Mouse (Mus musculus) kidney, adult 11 months (tissue): Measurements from ENCODE around the gene Cmbl.
"Not testable (repeated sequence)": the region's sequence is repeated elsewhere in the genome, so short reads cannot be mapped to it uniquely, and the experiment has no call there.

Experiments used
- DNase-seq: peaks from one replicate; pipeline ENCODE4 v3.0.0; 2022

The Cmbl gene

DNA sequence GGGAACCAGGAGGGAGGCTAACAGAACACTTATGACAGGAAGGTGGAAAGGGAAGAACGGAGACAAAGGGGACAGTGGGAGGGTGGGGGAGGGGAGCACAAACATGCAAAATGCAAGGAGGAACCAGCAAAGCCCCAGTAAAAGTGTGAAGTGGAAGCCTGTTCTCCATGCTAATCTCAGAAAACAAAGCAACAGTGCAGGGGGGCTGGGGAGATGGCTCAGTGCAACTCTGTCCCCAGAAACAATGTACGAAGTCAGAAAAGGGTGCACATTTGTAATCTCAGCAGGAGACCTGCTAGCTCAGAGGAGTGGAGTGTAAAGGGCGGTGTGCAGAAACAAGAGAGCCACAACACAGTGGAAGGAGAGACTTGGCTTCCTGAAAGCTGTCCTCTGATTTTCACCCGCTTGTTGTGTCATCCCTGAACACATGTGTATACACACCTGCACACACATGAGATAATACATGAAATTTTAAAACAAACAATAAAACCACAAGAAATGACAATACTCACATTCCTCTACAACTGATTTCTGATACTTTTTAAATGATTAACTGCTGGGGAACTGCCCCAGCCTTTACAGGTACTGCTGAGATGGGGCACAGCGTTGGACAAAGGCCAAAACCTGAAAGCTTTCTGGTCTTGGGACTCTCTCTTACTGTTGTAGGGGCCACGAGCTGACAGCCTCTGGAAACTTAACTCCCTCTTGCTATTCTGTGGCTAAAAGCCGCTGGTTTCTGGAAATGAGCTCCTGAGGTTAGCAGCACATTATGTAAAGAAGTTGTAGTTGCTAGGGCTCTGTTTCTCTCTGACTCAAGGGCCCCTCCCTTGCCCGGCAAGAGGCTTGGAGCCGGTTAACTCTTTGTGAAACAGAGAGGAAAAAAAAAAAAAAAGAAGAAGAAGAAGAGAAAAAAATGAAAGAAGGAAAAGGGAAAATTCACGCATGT lies 22.9 kb upstream of the Cmbl start:
- peak; percentile 60 for DNase-seq

DNA sequence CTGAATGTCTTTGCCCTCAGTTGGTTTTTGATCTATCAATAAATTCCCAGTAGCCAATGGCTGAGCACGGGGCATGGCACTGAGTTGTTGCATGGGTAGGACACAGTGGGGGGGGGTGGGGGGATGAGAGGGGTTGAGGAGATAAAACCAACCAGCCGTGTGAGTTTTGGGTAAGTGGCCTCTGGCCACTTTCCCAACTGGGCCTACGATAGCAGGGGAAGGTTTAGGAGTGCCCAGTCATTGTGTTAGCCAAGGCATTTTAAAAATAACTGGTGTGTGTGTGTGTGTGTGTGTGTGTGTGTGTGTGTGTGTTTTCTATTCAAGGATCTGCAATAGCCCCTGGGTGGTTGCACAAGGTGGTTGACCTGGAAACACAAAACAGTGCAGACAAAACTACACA lies 21.9 kb upstream of the Cmbl start:
- DNase-seq, result no peak

DNA sequence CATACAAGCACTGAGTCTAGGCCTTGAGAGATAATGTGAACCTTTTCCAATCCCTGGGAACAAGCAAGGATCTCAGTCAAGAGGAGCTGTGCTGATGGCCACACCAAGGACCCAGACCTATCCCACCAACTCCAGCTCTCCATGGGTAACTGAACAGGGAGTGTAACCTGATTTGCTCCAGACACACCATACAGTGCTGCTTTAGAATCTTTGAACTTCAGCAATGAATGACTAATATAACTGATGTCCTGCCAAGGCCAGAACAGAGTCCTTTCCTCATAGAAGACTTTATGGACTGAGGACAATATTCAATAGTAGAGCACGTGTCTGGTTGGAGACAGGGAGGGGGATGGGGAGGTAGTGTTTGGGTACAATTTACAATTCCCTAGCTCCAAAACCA lies 20.1 kb upstream of the Cmbl start:
- peak; percentile 61 for DNase-seq

DNA sequence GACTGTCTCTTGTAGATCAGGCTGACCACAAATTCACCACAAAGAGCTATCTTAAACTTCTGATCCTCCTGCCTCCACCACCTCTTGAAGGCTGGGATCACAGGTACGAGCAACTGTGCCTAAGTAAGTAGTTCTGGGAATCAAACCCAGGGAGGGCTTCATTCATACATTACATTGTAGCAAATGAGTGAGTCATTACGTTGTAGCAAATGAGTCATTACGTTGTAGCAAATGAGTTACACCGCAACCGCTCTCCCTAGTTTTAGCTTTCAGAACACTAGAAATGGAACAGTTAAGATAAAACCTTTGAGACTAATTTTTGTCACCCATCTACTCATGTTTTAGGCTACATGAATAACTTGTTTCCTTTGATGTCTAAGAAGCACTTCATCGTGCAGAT lies 18.9 kb upstream of the Cmbl start:
- DNase-seq, result no peak

DNA sequence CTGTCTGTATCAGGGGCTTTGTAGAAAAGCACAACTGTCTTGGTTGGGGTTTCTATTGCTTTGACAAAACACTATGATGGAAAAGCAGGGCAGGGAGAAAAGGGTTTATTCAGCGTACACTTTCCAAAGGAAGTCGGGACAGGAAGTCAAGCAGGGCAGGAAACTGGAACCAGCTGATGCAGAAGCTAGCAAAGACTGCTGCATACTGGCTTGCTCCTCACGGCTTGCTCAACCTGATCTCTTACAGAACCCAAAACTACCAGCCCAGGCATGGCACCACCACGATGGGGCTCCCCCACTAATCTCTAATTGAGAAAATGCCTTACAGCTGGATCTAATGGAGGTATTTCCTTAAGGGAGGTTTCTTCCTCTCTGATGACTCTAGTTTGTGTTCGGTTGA lies 17.8 kb upstream of the Cmbl start:
- DNase-seq, result no peak

DNA sequence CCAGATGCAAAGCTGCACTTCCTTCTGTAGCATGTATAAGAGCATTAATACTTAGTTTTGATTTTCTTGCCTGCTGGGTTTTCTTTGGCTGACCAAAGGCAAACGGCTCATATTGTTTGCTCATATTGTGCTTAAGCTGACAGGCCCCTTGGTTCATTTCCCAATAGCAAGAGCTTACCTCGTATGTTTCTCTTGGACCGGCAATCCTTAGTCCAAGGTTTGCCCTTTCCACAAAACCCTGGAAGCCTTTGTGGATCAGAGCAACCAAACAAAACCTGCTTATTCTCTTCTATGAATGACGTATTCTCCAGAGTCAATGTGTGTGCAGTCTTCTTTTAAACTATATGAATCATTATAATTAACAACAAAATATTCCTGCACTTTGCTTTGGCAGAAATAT lies 14.8 kb upstream of the Cmbl start:
- DNase-seq, result no peak

DNA sequence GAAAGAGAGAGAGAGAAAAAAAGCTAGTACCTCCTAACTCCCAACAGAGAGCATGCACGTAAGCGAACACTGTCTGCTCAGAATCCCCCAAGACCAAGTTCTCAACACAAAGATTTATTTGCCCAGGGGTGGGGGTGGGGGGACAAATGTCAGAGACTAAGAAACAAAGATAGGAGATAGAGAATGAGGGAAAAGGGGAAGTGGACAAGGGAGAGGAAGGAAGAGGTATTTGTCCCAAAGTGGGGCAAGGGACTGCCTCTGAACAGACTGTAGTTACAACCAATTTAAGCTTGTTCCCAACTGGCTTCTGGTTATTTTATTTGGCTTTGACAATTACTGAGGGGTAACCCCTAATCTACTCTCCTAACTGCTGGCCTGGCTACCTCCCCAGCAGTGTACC lies 10.3 kb upstream of the Cmbl start:
- no peak for DNase-seq

DNA sequence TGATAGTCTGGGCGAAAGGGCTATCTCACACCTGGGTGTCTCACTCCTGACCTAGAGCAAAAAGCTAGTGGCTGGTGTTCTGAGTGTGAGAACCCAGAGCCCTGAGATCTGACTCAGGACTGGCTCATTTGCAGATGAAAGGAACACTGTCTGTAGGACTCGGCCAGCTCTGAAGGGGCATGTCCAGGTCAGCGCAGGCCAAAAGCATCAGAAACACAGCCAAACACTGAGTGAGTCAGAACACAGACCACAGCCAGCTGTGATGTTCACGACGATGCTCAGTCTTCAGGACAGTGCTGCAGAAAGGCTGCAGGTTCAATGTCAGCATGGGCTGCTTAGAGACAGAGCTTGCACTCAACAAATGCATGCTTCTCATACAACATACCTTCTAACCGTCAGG lies 3.8 kb upstream of the Cmbl start:
- no peak for DNase-seq

DNA sequence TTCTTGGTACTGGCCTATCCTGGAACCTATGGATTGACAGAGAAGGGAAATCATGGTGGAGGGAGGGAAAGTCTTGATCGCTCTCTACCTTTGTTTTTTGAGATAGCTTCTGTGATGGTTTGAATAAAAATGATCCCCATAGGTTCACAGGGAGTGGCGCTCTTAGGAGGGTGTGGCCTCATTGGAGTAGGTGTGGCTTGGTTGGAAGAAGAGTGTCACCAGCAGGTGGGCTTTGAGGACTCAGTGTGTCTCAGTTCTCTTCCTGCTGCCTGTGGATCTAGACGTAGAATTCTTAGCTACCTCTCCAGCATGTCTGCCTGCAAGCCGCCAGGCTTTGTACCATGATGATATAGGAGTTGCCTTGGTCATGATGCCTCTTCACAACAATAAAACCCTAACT lies 3.2 kb upstream of the Cmbl start:
- no peak for DNase-seq

DNA sequence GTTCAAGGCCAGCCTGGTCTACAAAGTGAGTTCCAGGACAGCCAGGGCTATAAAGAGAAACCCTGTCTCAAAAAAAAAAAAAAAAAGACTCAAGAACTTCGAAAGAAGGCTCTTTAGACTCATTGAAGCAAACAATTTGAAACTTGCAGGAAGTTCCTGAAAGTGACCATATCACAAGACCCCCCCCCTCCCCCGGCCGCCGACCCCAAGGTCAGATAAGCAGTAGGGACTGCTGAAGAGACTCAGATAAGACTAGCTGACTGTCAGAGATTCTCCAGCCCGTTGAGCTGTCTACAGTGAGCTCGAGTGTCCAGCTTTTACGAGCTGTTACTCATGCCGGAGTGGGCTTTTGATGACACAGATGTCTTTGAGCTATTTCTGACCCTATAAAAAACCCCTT lies 2.3 kb upstream of the Cmbl start:
- no peak for DNase-seq

DNA sequence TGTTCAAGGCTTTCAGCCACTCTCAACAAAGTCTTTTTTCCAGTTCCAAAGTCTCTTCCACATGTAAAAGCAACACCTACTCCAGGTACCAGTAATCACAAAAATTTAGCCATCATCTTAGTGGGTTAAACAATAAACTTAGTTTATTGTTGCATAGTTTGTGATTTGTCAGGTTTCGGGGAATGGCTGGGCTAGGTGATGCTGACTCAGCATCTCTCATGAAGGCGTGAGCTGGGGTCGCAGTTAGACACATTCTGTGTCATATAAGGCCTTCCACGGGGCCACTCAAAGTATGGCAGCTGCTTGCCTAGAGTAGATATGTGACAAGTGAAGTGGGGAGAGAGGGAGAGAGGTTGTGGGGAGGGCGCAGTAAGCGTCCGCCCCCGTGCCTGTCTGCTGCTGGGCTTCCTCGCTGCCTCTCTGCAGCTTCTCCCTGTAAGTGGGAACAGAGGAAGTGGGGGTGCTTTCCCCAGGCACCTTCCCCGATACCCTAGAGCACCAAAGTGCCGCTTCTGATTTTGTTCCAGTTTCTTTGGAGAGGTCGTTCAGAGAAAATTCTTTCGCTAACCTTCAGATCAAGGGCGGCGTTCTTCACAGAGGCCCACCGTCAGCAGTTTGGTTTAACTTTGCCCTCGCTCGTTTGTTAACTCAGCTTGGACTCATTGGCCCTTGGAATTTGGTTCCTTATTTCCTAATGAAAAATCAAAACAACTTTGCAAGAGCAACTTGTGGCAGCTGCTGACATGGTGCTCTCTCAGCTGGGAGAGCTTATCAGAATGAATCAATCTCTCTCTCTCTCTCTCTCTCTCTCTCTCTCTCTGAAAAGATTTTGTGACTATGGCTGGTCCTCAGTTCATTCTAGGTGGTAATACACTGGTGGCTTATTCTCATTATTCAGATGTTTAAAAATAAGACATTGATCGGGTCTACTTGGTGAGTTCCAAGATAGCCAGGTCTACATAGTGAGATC lies 1.3 kb upstream of the Cmbl start:
- DNase-seq, result peak; percentile 89

DNA sequence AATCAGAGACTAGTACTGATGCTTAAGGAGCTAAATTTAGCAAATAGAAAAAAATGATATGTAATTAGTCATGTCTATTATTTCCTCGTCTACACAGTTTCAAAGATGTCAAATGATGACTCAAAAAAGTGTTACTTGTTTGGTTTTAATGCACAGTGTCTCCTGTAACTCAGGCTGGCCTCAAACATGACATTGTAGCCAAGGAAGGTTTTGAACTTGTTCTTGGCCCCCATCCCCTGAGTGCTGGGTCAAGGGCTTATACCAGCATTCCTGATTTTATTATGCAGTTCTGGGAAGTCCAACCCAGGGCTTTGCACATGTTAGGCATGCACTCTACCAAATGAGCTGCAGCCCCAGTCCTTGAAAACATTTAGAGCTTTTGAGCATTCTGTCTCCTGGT lies 597 bp downstream of the Cmbl start:
- DNase-seq, result no peak

DNA sequence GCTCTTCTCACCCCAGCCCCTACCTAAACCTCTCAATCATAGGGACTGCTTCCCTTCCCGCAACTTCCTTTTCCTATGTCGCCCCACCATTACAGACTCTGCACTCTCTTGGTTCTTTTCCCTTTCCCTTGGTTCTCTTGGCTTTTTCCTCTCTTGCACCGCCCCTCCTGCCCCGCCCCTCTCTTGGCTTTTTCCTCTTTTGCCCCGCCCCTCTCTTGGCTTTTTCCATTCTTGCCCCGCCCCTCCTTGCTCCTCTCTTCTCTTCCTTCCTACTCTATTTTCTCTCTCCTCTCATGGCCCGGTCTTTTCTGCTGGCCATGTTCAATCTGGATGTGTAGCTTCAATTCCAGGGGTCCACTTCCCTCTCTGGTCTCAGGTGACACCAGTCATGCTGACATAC lies 2.2 kb downstream of the Cmbl start:
- DNase-seq, result no peak

DNA sequence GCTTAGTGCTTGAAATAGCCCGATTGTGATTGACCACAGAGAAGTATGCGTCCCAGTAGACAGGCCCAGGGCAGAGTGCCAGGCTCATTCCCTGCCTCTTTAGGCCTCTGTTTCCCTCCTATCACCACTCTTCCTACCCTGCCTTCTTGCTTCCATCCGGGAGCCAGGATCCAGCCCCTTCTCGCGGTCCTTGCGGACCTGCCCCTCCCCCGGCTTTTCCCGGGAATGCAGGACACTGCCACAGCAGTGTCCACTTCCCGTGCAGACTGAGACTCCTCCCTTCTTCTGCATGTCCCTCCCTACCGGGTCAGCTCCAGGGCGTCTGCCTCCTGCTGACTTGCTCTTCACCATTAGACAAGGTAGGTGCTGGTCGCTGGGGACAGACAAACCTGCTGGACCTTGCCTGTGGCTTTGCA lies 3.4 kb downstream of the Cmbl start:
- peak; percentile 86 for DNase-seq

DNA sequence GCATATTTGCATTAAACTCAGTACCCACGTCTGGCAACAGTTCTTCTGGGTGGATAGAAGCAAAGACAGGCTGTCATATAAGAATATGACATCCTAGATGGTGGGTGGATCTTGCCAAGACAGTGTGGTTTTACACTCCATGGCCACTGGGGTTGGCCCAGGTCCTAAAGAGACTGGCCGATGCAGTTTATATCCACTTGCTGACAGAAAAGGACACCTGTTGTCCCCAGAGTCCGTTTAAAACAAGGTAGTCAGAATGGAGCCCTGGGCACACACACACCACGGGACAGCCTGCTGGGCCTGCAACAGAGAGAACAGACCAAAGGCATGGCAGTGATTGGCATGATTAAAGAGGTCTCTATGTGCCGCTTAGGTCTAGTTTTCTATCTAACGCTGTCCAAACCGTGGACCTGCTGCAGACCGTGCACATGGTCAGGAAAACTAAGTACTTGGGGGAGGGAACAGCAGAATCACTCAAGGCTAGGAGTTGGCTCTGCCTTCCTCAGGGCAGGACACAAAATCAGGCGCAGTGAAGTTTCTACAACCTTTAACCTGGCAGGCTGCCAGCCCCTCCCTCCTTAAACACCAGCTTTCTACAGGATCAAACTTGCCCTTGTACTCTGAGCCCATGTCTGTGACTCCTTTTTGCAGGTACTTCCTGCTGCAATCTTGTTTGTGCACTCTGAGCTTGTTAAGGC lies 4.3 kb downstream of the Cmbl start:
- peak; percentile 92 for DNase-seq

DNA sequence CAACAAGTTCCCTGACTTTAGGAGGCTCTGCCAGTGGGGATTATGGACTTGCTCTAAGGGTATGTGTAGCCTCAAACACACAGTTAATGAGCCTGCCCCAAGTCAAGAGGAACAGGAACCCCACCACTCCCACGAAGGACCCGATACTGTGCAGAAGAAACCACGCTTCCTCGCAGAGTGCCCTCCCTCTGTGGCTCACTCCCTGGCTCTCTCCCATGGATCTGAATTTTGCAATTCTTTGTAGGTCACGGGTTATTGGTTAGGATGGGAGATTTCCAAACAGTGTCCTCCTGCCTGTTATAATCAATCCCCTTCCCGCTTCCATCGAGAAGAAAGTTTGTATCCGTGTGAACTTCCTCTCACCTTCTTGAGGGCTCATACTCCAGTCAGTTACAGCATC lies 5.8 kb downstream of the Cmbl start:
- no peak for DNase-seq

DNA sequence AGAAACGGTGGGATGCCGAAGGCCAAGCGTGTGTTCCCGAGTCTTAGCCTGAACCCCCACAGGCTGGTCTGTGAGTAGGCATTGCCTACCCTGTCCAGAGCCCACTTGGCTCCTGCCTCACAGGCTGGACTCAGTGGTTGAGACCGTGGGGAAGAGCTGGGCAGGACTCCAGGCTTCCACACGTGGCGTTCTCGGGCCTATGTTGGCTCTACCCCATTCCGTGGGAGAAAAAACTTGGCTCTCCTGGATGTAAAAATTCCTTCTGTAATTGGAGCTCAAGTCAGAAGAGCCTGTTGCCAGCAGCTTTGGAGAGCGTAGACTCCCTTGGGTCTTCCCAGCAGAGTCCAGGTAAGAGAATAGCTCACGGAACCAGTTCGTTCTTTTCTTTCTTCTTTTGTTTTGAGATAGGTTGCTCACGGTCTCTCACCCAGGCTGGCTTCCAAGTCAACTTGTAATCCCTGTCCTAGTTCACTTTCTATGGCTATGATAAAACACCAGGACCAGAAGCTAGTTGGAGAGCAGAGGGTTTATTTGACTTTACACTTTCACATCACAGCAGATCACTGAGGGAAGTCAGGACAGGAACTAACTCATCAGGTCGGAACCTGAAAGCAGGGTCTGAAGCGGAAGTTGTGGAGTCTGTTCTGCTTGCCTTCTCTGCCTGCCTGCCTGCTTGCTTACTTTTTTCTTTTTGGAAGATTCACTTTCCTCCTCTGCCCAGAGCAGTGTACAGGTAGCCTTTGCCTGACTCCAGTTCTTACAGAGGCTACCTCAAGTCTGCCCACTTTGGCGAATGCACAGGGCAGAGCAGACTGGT lies 6.9 kb downstream of the Cmbl start:
- DNase-seq, result no peak

DNA sequence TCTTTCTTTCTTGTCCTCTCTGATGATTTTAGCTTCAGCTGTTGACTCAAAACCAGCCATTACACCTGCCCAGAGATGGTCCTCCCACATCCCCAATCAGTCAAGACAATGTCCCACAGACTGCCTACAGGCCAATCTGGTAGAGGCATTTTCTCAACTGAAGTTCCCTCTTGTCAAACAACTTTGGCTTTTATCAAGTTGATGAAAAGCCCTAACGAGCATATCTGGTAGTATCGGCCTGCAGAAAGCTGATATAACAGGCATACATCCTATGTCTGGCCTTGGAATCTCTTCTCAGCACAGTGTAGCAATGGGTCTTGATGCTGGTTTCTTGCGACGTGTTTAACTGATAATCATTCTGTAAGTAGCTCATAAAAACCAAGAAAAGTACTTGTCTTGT lies 8.1 kb downstream of the Cmbl start:
- DNase-seq, result no peak

DNA sequence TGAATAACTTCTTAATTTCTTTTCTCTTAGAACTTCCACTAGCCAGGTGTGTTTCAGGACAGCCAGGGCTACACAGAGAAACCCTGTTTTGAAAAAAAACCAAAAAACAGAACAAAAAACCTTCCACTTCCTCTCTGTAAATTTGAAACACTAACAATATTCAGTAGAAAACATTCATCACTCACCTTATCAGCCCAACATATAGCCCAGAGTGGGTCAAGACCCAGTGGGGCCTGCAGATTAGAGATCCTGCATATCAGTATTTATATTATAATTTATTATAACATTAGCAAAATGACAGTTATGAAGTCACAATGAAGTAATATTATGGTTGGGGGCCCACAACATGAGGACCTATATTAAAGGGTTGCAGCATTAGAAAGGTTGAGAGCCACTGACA lies 8.5 kb downstream of the Cmbl start:
- DNase-seq, result no peak

DNA sequence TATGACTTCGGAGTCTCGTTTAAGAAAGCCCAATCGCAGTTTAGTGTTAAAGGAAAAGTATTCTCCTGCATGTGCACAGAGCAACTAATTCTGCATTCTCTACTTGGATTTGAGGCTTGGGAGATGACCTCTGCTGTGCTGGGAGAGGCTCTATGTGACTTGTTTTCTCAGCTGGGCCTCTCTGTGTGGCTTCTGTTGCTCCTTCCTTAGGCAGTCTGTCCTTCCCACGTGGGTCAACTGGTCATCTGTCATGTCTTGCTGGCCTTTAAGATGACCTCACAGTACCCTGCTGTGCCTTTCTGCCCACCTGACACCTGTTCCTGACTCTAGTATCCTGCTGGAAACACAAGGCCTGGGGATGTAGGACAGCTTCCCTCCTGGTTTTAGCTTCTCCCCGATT lies 10.9 kb downstream of the Cmbl start:
- no peak for DNase-seq

DNA sequence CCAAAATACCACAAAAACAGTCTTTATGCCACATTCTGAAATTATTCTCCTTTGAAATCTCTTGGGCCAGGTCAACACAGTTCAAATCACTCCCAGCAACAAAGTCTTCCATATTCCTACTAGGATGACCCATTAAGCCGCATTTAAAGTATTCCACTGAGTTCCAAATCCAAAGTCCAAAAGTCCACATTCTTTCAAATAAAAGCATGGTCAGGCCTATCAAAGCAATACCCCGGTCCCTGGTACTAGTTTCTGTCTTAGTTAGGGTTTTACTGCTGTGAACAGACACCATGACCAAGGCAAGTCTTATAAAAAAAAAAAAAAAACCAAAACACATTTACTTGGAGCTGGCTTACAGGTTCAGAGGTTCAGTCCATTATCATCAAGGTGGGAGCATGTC lies 15.9 kb downstream of the Cmbl start:
- DNase-seq, result not testable (repeated sequence)
